Mouse (Mus musculus) layer of hippocampus, postnatal 36 days (tissue): ENCODE results near the gene Cdc42bpa. TPM values are rescaled to one million over a fixed set of nuclear protein-coding genes. Genes with fewer than 3 reads are reported as not detected.

Experiments used
- DNase-seq, 2 experiments: peaks; one replicate each; pipeline ENCODE4 v3.0.0; 2022
- total RNA-seq, 2 experiments: library from RNA; stranded (reverse); gene quantifications; 2 replicates each; pipeline ENCODE4 v1.2.3; 2021

Cdc42bpa gene
- total RNA-seq, 2 experiments from 2014 or later: 239 to 246 TPM

- no peak for DNase-seq
Observed at GRCm38 (mm10) chr1:180169161-180169560, 208.9 kb downstream of the Cdc42bpa start.

DNA sequence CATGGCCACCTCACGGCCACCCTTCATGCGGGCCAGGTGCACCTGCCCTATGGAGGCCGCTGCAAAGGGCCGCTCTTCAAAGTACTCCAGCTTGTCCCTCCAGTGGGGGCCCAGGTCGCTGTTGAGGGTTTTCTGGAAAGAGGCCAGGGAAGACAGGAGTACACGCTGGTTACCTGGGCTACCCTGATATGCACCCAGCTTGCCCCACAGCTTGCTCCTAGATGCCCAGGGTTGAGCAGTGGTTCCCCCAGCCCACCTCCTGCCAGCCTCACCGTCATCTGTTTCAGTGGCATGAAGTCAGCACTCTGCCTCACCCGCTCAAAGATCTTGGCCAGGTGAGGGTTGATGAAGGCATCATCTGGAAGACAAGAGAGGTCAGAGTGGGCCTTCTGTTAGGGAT is 209.8 kb downstream of the Cdc42bpa start:
- no peak for DNase-seq

DNA sequence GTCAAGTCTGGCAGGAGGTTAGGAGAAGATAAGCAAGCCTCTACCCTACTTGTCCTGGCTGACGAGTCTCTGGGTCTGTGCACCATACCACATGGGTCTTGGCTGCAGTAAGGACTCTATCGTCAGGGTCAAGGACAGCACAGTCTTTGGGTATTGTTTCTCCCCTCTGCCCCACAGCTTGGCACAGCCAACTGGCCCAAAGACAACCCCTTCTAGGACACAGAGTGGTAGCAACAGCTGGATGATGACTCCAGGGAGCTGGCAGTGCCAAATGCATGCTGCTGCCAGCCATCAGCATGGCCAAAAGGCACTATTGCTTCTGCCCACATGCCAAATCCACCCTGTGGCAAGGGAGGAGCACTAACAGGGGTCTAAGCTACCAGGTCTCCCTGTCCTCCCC is 211.6 kb downstream of the Cdc42bpa start:
- no peak for DNase-seq

- DNase-seq: no peak
Observed at GRCm38 (mm10) chr1:180172600-180172999, 212.3 kb downstream of the Cdc42bpa start.

- DNase-seq: no peak
Observed at GRCm38 (mm10) chr1:180173017-180173416, 212.7 kb downstream of the Cdc42bpa start.

DNA sequence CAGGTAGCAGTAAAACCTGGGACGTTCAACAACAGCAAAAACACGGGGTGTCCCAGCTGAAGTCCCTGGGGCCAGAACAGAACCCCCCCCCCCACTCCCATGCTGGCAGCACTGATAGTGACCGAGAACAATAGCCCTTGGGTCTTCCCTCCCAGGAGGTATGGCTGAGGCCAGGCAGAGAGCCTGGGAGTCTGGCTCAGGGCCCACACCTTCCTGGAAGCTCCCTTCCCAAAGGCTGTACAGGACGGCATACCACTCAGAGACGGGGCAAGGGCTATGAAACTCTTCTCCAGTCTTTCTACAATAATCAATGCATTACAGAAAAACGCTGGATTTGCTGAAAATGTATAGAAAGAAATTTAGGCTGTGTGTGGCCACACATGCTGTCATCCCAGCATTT is 214.4 kb downstream of the Cdc42bpa start:
- DNase-seq: no peak

GRCm38 (mm10) chr1:180175167-180175566 is 214.9 kb downstream of the Cdc42bpa start:
- no peak for DNase-seq

DNA sequence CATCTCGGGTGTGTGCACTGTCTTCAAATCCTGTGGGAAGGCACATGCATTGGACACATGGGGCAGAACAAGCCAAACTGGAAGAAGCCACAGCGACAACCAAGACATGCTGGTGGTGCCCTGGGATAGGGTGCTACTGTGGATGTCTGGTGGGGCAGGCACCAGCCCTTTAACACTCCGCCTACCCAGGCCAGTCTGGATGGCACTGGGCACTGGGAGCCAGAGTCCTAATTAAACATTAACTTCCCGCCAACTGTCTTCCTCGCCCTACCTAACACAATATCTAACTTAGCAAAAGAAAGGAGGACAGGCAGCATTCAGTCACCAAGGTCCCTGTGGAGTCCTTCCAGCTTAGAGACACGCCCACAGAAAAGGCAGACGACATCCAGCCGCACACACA is 215.4 kb downstream of the Cdc42bpa start:
- no peak for DNase-seq

- DNase-seq: no peak
Observed at GRCm38 (mm10) chr1:180176784-180177183, 216.5 kb downstream of the Cdc42bpa start.

- DNase-seq: no peak
Observed at GRCm38 (mm10) chr1:180178340-180178739, 218.1 kb downstream of the Cdc42bpa start.

DNA sequence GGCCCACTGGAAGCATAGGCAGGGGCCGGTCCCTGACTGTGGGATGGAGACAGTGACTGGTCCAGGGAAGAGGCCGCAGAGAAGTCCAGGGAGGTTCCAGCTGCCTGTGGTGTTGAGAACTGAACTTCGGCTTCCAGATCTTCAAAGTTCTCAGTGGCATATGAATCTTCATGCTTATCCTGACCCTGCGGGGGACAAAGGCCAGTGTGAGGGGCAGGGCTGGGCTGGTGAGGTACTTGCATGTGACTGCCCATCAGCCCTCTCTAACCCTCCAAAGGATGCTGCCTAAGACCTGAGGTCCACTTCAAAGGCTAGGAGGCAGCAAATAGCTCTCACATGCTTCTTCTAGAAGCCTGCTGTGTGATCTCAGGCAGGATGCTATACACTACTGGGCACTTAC is 218.8 kb downstream of the Cdc42bpa start:
- DNase-seq: no peak

DNA sequence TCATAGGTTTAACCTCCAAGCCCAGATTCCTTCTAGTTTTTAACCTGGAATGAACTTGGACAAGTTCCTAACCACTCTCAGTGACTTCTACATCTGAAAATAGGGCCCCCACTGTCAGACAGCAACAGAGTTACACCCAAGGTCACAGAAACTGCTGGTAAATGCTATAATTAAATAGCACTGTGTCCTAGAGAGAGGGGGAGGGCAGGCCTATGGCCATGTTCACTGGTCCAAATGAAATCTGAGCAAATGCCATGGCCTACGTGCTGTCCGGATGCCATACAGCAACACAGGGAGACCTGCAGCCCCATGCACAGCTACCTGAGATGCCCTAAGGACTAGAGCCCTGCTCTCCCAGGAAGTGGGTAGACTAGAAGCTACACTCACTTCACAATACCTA is 219.6 kb downstream of the Cdc42bpa start:
- no peak for DNase-seq

GRCm38 (mm10) chr1:180181304-180181965 is 221.2 kb downstream of the Cdc42bpa start:
- no peak for DNase-seq

GRCm38 (mm10) chr1:180181966-180182319 is 221.7 kb downstream of the Cdc42bpa start:
- DNase-seq: no peak

DNA sequence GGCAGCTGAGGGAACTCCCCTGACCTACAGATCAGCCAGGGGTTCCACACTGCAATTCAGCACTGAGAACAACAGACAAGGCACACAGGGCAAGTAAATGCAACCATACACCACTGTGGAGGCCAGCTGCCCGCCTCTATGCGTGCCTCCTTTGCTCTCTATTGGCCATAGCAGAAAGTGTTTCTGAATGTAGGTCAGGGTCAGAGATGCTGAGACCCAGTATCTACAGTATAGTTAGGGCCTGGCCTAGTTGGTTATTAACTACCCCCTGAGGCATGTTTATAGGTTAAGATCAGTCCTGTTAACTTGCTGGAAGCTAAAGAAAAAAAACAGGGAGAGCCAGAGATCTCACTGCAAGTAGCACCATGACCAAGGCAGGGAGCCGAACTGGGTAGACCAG is 222.5 kb downstream of the Cdc42bpa start:
- no peak for DNase-seq

- no peak for DNase-seq
Observed at GRCm38 (mm10) chr1:180183525-180184159, 223.4 kb downstream of the Cdc42bpa start.

DNA sequence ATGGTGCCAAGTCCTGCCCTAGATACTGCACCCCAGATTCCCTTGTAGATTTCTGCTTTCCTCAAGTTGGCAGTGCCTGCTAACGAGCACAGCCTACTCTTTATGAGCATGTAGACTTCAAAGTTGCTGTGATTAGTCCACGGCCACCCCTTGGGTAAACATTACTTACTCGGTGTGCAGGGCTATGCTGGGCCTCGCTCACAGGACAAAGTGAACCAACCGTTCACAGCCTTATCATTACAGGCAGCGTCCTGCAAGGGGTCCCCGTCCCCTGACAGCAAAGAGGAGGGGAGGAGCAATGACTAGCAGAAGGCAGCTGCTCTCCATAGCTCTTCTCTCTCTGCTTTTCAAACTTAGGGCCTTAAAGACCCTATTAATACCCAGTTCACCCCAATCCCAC is 224.5 kb downstream of the Cdc42bpa start:
- no peak for DNase-seq

- no peak for DNase-seq
Observed at GRCm38 (mm10) chr1:180185877-180186276, 225.6 kb downstream of the Cdc42bpa start.

- DNase-seq: no peak
Observed at GRCm38 (mm10) chr1:180186371-180186770, 226.1 kb downstream of the Cdc42bpa start.

- no peak for DNase-seq
Observed at GRCm38 (mm10) chr1:180188951-180189350, 228.7 kb downstream of the Cdc42bpa start.

DNA sequence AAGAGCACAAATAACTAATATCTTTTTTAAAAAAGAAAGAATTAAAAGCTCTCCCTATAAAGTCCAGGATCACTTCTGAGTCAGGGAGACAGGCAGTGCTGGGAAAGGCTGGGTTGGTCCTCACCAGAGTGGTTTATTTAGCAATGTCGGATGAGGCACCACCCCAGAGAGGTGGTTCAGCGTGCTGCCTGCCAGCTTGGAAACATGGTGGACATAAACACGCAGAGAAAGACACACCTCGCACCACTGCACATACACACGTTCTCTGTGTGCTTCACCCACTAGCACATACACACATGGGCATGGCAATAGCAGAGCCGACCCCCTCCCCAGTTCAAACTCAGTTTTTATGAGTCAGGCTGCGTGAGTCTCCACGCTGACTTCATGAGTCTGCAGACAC is 230.8 kb downstream of the Cdc42bpa start:
- no peak for DNase-seq

DNA sequence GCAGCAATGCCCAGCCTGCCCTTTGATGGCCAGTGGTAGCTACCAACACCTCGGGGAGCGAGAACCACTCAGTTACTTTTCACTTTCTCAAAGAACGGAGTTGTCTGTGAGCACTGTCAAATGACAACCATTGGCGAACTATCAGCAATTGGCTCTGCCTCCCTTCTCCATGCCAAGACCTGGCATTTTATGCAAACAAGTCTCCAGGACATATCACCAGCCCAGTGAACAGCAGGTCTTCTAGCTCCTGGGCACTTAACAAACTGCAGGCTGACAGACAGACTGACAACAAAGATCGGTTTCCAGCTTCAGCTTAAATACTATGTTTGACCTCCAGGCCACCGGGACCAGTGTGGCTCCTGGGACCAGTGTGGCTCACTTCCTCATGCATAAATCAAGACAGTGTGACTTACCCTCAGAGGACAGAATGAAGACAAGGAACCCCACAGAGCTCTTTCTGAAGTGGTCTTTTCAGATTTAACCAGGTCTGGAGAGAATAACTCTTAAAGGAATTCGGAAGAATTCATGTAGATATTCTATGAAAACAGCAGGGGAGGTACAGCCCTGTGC is 231.5 kb downstream of the Cdc42bpa start:
- DNase-seq: no peak

DNA sequence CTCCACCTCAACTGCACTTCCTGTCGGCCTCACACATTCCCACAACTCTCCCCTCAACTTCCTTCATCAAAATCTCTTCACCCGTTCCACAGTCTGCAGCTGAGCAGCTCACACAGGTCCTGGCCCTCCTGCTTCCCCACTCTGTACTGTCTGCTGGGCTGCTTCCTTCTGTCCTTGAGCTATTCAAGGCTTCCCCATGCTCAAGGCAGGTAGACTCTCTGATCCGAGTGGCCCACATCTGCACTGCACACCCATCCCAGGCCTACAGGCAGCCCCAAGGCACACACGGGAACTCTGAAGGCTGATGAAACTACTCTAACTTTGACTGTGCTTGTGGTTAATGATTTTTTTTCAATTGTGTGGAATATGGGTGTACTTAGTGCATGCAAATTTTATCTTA is 232.6 kb downstream of the Cdc42bpa start:
- DNase-seq: no peak

DNA sequence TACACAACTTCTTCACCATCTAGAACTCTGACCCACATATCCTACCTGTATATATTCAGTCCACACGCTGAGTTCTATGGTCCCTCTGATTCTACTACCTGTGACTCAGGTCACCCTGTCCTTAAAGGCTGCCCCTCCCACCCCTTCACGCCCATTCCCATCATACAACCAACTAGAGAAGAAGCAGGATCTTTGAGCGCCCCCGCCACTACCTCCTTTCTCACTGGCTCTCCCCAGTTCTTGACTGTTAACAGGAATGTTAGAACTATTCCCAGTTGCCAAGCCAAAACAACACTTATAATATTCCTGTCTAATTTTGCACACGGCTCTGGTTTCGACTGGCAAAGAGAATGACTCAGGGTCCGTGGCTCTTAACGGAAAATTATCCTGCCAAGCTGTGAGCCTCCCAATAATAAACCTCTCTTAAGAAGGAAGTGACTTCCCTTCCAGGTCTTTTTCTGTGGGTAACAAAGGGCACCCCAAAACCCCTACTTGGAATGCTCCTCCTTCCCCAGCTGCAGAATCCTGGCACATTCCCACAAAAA is 233.2 kb downstream of the Cdc42bpa start:
- no peak for DNase-seq
